In the genomic region with DNA sequence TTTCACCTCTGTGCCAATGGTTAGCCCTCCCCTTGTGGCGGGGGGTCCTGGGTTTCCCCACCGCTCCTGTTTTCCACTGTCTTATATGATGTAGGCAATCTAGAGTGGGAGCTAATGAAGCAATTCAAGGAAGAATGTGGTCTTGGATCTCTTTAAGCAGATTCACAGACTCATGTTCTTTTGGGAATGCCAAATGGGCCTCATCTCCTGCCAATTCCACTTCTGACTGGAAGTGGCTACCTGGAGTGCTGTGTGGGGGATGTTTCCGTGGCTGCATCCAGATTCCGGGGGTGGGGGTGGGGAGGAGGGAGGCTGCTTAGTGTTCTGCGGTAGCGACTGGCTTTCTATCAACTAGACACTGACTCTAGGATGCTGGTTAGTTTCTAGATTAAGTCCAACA, we compare ENCODE assay signal across 16 mouse cellular contexts.
A peak's percentile ranks its signal among the peaks of the same experiment; 100 is the strongest.
DNase-seq lines count a peak whose midpoint lies in the region; ATAC-seq and TF ChIP-seq lines count a peak whose summit lies in the region.
"Had no signal": no experiment of that assay in that cellular context is flagged by ENCODE, and none has a peak within 500 bp of the region (broad histone marks: within the 10 kb centered on the region; RNA-seq: fewer than 3 reads in every experiment).

No protein-coding gene starts in this region.

- no peak for TF ChIP-seq CTCF in midbrain, postnatal 0 days (IDR thresholded peaks at IDR 0.05)

- no peaks in the 10 kb centered on the region for H3K27me3 ChIP-seq in midbrain, postnatal 0 days (ENCODE audit: insufficient read depth, low read length)
- H3K27me3 ChIP-seq: embryonic facial prominence, embryonic 13.5 days; heart, embryonic 12.5 days; liver, embryonic 13.5 days; neural tube, embryonic 13.5 days had no signal

- no peaks in the 10 kb centered on the region for H3K9me3 ChIP-seq in midbrain, postnatal 0 days (ENCODE audit: low read length)
- H3K9me3 ChIP-seq: embryonic facial prominence, embryonic 13.5 days; forebrain, embryonic 10.5 days; heart, embryonic 12.5 days; liver, embryonic 13.5 days; neural tube, embryonic 13.5 days had no signal

- no peak for ATAC-seq in megakaryocyte progenitor cell, adult 5-6 weeks (replicated peaks; ENCODE audit: poor library complexity)
- no peak for ATAC-seq in midbrain, postnatal 0 days (ENCODE audit: low FRiP score)
- ATAC-seq: CD4-positive, CD25-positive, alpha-beta regulatory T cell, adult 4 months; intestine, embryonic 16.5 days had no signal

- H3K27ac ChIP-seq in midbrain, postnatal 0 days (ENCODE audit: low read depth, low read length) = no peak overlapping the region
- H3K27ac ChIP-seq: embryonic facial prominence, embryonic 13.5 days; forebrain, embryonic 10.5 days; liver, embryonic 13.5 days; neural tube, embryonic 13.5 days had no signal

- WGBS in midbrain, postnatal 0 days = 75% methylated on average over 6 of the region's 6 CpGs

- no peaks in the 10 kb centered on the region for H3K4me1 ChIP-seq in midbrain, postnatal 0 days (ENCODE audit: insufficient read depth, low read length)
- H3K4me1 ChIP-seq: embryonic facial prominence, embryonic 13.5 days had no signal

- DNase-seq in left cerebral cortex, postnatal 25 days (ENCODE audit: low spot score in 2 of 2) = peak; percentile 35 to 68
- no peak for DNase-seq in left cerebral cortex, adult 11 months (ENCODE audit: low spot score)
- peak; percentile 6 for DNase-seq in NIH3T3 (ENCODE audit: low read depth)
- DNase-seq in brain, adult 2 months (ENCODE audit: low read depth, low spot score) = peak; percentile 95
- DNase-seq in cerebellum, postnatal 10 days = peak; percentile 48 to 61
- DNase-seq in midbrain, postnatal 0 days (ENCODE audit: low spot score) = no peak
- DNase-seq: heart, postnatal 4 days; kidney, postnatal 10 days; liver, embryonic 13.5 days had no signal

- H3K4me2 ChIP-seq in midbrain, postnatal 0 days (ENCODE audit: low read depth, low read length, poor library complexity, severe bottlenecking) = no peak overlapping the region
- H3K4me2 ChIP-seq: embryonic facial prominence, embryonic 13.5 days; heart, embryonic 12.5 days; liver, embryonic 13.5 days; neural tube, embryonic 13.5 days had no signal

- intact Hi-C loops in left cerebral cortex, postnatal 25 days (cut with DNase I) = no loop called here

- no peak overlapping the region for H3K9ac ChIP-seq in midbrain, postnatal 0 days (replicated peaks; ENCODE audit: low read length, poor library complexity, severe bottlenecking)
- H3K9ac ChIP-seq: embryonic facial prominence, embryonic 13.5 days; heart, embryonic 12.5 days; liver, embryonic 13.5 days; neural tube, embryonic 13.5 days had no signal

- no peaks in the 10 kb centered on the region for H3K36me3 ChIP-seq in midbrain, postnatal 0 days (ENCODE audit: insufficient read depth, low read length)
- H3K36me3 ChIP-seq: embryonic facial prominence, embryonic 13.5 days; forebrain, embryonic 10.5 days; heart, embryonic 12.5 days; liver, embryonic 13.5 days; neural tube, embryonic 13.5 days had no signal

- no peak overlapping the region for H3K4me3 ChIP-seq in midbrain, postnatal 0 days (ENCODE audit: low read depth, low read length)
- H3K4me3 ChIP-seq: embryonic facial prominence, embryonic 13.5 days; forebrain, embryonic 10.5 days; heart, embryonic 12.5 days; liver, embryonic 13.5 days; neural tube, embryonic 13.5 days had no signal

Comparison
In these comparisons a context has a peak if more than half of its experiments do, and no peak if none do; other contexts are left out.
1. DNase-seq: peak in left cerebral cortex, postnatal 25 days (2 of 2), NIH3T3 (single experiment), brain, adult 2 months (single experiment) and cerebellum, postnatal 10 days (2 of 2); none in left cerebral cortex, adult 11 months (single experiment) and midbrain, postnatal 0 days (single experiment).